Mouse (Mus musculus) neural tube, embryonic 15.5 days (tissue): ENCODE measurements around the gene Olfr709-ps1. TPM values are rescaled to one million over a fixed set of nuclear protein-coding genes. Genes with fewer than 3 reads are reported as not detected.
"Not testable (repeated sequence)": the region's sequence is repeated elsewhere in the genome, so short reads cannot be mapped to it uniquely, and the experiment has no call there.

Experiments
- ATAC-seq: fragments of 200-750 bp; cut with Nextera tagmentation; 2 replicates; pipeline ENCODE4 v1.8.0; 2017; ENCODE audit warnings: mild to moderate bottlenecking, moderate TSS enrichment, moderate library complexity; ENCODE audit not compliant: low FRiP score
- H3K27ac ChIP-seq: fragments of 300-500 bp; sonication (generic); replicated peaks from 2 replicates; pipeline ENCODE4 v1.5.1; 2015; ENCODE audit warnings: mild to moderate bottlenecking, inconsistent platforms
- H3K27me3 ChIP-seq: fragments of 300-500 bp; sonication (generic); replicated peaks from 2 replicates; pipeline ENCODE4 v1.6.1; 2015; ENCODE audit warnings: inconsistent platforms
- H3K36me3 ChIP-seq: fragments of 300-500 bp; sonication (generic); 2 replicates; pipeline ENCODE4 v1.6.1; 2015; ENCODE audit warnings: inconsistent platforms
- H3K4me1 ChIP-seq: fragments of 300-500 bp; sonication (generic); 2 replicates; pipeline ENCODE4 v1.6.1; 2015; ENCODE audit warnings: inconsistent platforms
- H3K4me2 ChIP-seq: fragments of 300-500 bp; sonication (generic); 2 replicates; pipeline ENCODE4 v1.6.1; 2015; ENCODE audit warnings: inconsistent platforms, mild to moderate bottlenecking, moderate library complexity
- H3K4me3 ChIP-seq: fragments of 300-500 bp; sonication (generic); replicated peaks from 2 replicates; pipeline ENCODE4 v1.5.1; 2015; ENCODE audit warnings: mild to moderate bottlenecking, inconsistent platforms
- H3K9ac ChIP-seq: fragments of 300-500 bp; sonication (generic); replicated peaks from 2 replicates; pipeline ENCODE4 v1.6.1; 2015; ENCODE audit warnings: mild to moderate bottlenecking, inconsistent platforms
- H3K9me3 ChIP-seq: fragments of 300-500 bp; sonication (generic); replicated peaks from 2 replicates; pipeline ENCODE4 v1.6.1; 2016; ENCODE audit warnings: inconsistent platforms
- WGBS: fragments of 180-500 bp; shearing (Covaris S2); methylation state at CpG from one replicate; pipeline ENCODE4 v1.1.7; 2015; ENCODE audit warnings: mixed read lengths; 5-methylcytosine and 5-hydroxymethylcytosine counted together
- polyA plus RNA-seq: library from polyadenylated mRNA; unstranded; fragments of >200 nt; fragmentation: Nextera tagmentation; extraction: Ambion mirVana; gene quantifications from 2 replicates; pipeline ENCODE4 v1.2.1, GENCODE M21; 2015

Olfr709-ps1 gene
- not detected in 2 replicates for polyA plus RNA-seq

GRCm38 (mm10) chr7:106932119-106932518, at the start of gene Olfr709-ps1:
Gene Olfr709-ps1, minus strand, starts transcription at chr7:106932219.
- no peaks in the 10 kb centered on the region for H3K4me1 ChIP-seq
- H3K9ac ChIP-seq: no peak within 1 kb of the TSS
- no peak within 1 kb of the TSS for H3K27ac ChIP-seq
- no peaks in the 10 kb centered on the region for H3K36me3 ChIP-seq
- no peak for ATAC-seq
- H3K4me2 ChIP-seq: no peak within 1 kb of the TSS
- H3K27me3 ChIP-seq: no peaks in the 10 kb centered on the region
- no peak within 1 kb of the TSS for H3K4me3 ChIP-seq
- no peaks in the 10 kb centered on the region for H3K9me3 ChIP-seq

- 88% methylated on average over 1 of the region's 1 CpGs for WGBS
Measured at GRCm38 (mm10) chr7:106975353-106975752, 43.3 kb upstream of the Olfr709-ps1 start, which contains the start of gene Olfr711. Gene Olfr711, minus strand, starts transcription at chr7:106975453.

GRCm38 (mm10) chr7:106967503-106967902, 35.5 kb upstream of the Olfr709-ps1 start:
- H3K9me3 ChIP-seq, H3K27me3 ChIP-seq, H3K4me1 ChIP-seq, ATAC-seq, H3K4me2 ChIP-seq, H3K36me3 ChIP-seq, H3K4me3 ChIP-seq, H3K9ac ChIP-seq, H3K27ac ChIP-seq: not testable (repeated sequence)

More at GRCm38 (mm10) chr7:106975353-106975752, 43.3 kb upstream of the Olfr709-ps1 start, which contains the start of gene Olfr711:
- Histone ChIP-seq H3K27me3 (no peaks in the 10 kb centered on the region), H3K9me3 (no peaks in the 10 kb centered on the region), H3K9ac (no peak within 1 kb of the TSS), H3K36me3 (no peaks in the 10 kb centered on the region), H3K27ac (no peak within 1 kb of the TSS), H3K4me1 (no peaks in the 10 kb centered on the region), H3K4me3 (no peak within 1 kb of the TSS), H3K4me2 (no peak within 1 kb of the TSS)
- no peak for ATAC-seq

- no peaks in the 10 kb centered on the region for H3K27me3 ChIP-seq
- ATAC-seq: no peak
- 75% methylated on average over 1 of the region's 1 CpGs for WGBS
Measured at GRCm38 (mm10) chr7:106963837-106964236, 31.8 kb upstream of the Olfr709-ps1 start, which contains the start of gene Olfr6. Gene Olfr6, minus strand, starts transcription at chr7:106963937.

GRCm38 (mm10) chr7:106948212-106948611, 16.2 kb upstream of the Olfr709-ps1 start, which contains the start of gene Olfr710:
Gene Olfr710, minus strand, starts transcription at chr7:106948312.
- Histone ChIP-seq H3K4me3 (no peak within 1 kb of the TSS), H3K36me3 (no peaks in the 10 kb centered on the region), H3K27me3 (no peaks in the 10 kb centered on the region), H3K4me1 (no peaks in the 10 kb centered on the region), H3K4me2 (no peak within 1 kb of the TSS), H3K9me3 (no peaks in the 10 kb centered on the region), H3K9ac (no peak within 1 kb of the TSS), H3K27ac (no peak within 1 kb of the TSS)
- no peak for ATAC-seq
- WGBS: 74% methylated on average over 3 of the region's 3 CpGs

More at GRCm38 (mm10) chr7:106963837-106964236, 31.8 kb upstream of the Olfr709-ps1 start, which contains the start of gene Olfr6:
- no peak within 1 kb of the TSS for H3K4me2 ChIP-seq
- no peaks in the 10 kb centered on the region for H3K9me3 ChIP-seq
- no peaks in the 10 kb centered on the region for H3K36me3 ChIP-seq
- no peak within 1 kb of the TSS for H3K4me3 ChIP-seq
- H3K4me1 ChIP-seq: no peaks in the 10 kb centered on the region
- H3K27ac ChIP-seq: no peak within 1 kb of the TSS
- H3K9ac ChIP-seq: no peak within 1 kb of the TSS

DNA sequence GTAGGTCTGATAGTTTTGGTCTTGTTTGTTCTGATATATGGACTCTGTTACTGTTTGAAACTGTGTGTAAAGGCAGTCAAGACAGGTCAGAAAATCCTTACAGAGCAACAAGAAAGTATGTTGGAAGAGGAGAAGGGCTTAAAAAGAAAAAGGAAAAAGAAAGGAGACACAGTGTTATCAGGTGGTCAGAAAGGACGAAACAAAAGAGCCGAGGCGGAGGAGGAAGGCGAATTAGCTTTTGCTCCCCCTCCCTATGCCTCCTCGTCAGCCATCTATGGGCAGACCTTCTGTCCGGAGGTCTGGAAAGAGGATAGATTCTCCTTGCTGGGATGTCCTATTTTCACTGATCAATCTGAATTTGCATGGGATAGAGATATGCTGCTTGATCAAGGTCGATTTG, 11.1 kb downstream of the Olfr709-ps1 start:
- H3K9me3 ChIP-seq, H3K27me3 ChIP-seq, H3K4me2 ChIP-seq, ATAC-seq, H3K4me1 ChIP-seq, H3K27ac ChIP-seq, H3K9ac ChIP-seq, H3K36me3 ChIP-seq, H3K4me3 ChIP-seq: not testable (repeated sequence)
- WGBS: 92% methylated on average over 7 of the region's 7 CpGs

GRCm38 (mm10) chr7:106907676-106908075, 24.3 kb downstream of the Olfr709-ps1 start, which contains the start of gene Olfr1532-ps1:
Gene Olfr1532-ps1, plus strand, starts transcription at chr7:106908001.
- H3K36me3 ChIP-seq: no peaks in the 10 kb centered on the region
- H3K4me3 ChIP-seq: no peak within 1 kb of the TSS
- H3K9ac ChIP-seq: no peak within 1 kb of the TSS
- no peak within 1 kb of the TSS for H3K27ac ChIP-seq
- H3K4me1 ChIP-seq: no peaks in the 10 kb centered on the region
- H3K9me3 ChIP-seq: no peaks in the 10 kb centered on the region
- no peak for ATAC-seq
- H3K4me2 ChIP-seq: no peak within 1 kb of the TSS
- H3K27me3 ChIP-seq: no peaks in the 10 kb centered on the region
- 78% methylated on average over 2 of the region's 2 CpGs for WGBS

GRCm38 (mm10) chr7:106901141-106901540, 30.9 kb downstream of the Olfr709-ps1 start, which contains the start of gene Olfr707:
Gene Olfr707, minus strand, starts transcription at chr7:106901241.
- not testable (repeated sequence) for ATAC-seq, H3K4me1 ChIP-seq, H3K9me3 ChIP-seq, H3K4me3 ChIP-seq, H3K27ac ChIP-seq, H3K27me3 ChIP-seq, H3K4me2 ChIP-seq, H3K36me3 ChIP-seq, H3K9ac ChIP-seq
- WGBS: 89% methylated on average over 3 of the region's 3 CpGs

DNA sequence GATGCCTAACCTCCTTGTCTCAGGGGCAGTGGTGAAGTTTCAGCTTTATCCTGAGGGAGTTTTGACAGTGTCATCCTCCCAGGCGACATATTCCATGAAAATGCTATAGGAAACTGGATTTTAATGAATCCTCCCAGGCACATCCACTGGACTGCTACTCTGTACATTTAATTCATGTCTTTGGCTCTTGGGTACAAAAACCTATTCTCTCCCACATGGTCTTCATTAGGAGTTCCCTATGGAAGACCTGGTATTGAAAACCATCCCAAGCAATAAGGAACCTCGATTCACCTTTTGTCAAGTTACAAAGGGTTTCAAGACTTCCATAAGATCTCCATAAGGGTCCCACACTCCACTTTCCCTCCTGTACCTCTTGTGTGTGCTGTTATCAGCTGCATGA, 44.0 kb downstream of the Olfr709-ps1 start, which contains the start of gene Olfr706:
TSS of gene Olfr706 (minus strand) at position 101 of the 400 bp plus-strand sequence.
- Histone ChIP-seq H3K36me3 (no peaks in the 10 kb centered on the region), H3K9ac (no peak within 1 kb of the TSS), H3K4me3 (no peak within 1 kb of the TSS), H3K9me3 (no peaks in the 10 kb centered on the region), H3K4me2 (no peak within 1 kb of the TSS), H3K4me1 (no peaks in the 10 kb centered on the region), H3K27ac (no peak within 1 kb of the TSS), H3K27me3 (no peaks in the 10 kb centered on the region)
- no peak for ATAC-seq
- WGBS: 89% methylated on average over 2 of the region's 2 CpGs

DNA sequence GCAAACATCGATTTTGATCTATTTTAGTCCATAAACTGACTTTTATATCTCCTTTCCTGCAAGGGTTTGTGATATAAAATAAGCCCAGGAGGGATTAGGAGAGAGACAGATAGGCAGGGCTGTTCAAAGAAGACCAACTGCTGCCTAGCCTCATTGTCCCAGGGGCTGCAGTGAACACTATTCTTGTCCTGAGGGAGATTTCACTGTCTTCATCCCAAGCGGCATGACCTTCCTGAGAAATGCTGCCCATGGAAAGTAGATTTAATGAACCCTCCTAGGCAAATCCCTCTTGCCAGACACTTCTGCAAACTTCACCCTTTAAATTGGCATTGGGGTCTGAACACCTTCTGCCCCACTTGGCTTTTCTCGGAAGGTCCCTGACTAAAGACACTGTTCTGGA, 55.2 kb downstream of the Olfr709-ps1 start, which contains the start of gene Olfr705:
TSS of gene Olfr705 (minus strand) at position 101 of the 400 bp plus-strand sequence.
- no peak within 1 kb of the TSS for H3K4me3 ChIP-seq
- H3K9ac ChIP-seq: no peak within 1 kb of the TSS
- no peak within 1 kb of the TSS for H3K4me2 ChIP-seq
- no peak within 1 kb of the TSS for H3K27ac ChIP-seq
- 81% methylated on average over 3 of the region's 3 CpGs for WGBS
- H3K27me3 ChIP-seq: no peaks in the 10 kb centered on the region
- H3K36me3 ChIP-seq: no peaks in the 10 kb centered on the region
- H3K9me3 ChIP-seq: no peaks in the 10 kb centered on the region
- no peaks in the 10 kb centered on the region for H3K4me1 ChIP-seq
- ATAC-seq: no peak
